Mouse (Mus musculus): Measurements from ENCODE around the gene Trim80. TPM values are rescaled to one million over a fixed set of nuclear protein-coding genes. Genes with fewer than 3 reads are reported as not detected.

The Trim80 gene
- total and polyA plus RNA-seq, 2 experiments = 0.74 to 2.0 TPM

DNA sequence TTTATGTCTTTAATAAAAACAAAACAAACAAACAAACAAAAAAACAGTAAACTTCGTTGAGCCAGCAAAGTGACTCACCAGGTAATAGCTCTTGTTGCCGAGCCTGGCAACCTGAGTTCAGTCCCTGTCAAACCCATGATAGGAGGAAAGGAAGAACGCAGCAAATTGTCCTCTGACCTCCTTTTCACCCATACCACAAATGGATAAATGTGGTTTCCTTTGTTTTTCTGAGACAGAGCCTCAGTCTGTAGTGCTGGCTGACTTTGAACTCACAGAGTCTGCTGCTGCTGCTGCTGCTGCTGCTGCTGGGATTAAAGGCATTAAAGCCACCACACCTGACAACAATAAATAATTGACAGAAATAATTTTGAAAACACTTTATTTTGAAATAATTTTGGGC, 17.3 kb upstream of the Trim80 start:
- Histone ChIP-seq H3K4me1 (ENCODE audit: control insufficient read depth, insufficient read depth, low read length) (peaks cover 13% of the 10 kb centered on the region), H3K27ac (replicated peaks; ENCODE audit: insufficient read depth, low read depth, low read length) (no peak overlapping the region), H3K9ac (ENCODE audit: low read depth, low read length) (no peak overlapping the region), H3K79me2 (ENCODE audit: control insufficient read depth, insufficient read depth, low read length) (peaks cover 6% of the 10 kb centered on the region; the same call in 1 of the 2 replicates), H3K36me3 (ENCODE audit: control insufficient read depth, insufficient read depth, low read length) (peaks cover 6% of the 10 kb centered on the region; the same call in 1 of the 2 replicates), H3K4me3 (ENCODE audit: insufficient read depth, low read depth, low read length) (no peak overlapping the region), H3K27me3 (ENCODE audit: control insufficient read depth, insufficient read depth, low read length) (no peaks in the 10 kb centered on the region)
- no peak for DNase-seq (ENCODE audit: extremely low read depth, low read depth, low spot score)
- WGBS = 86% methylated on average over 3 of the region's 3 CpGs
- TF ChIP-seq POLR2A (IDR thresholded peaks at IDR 0.05; ENCODE audit: extremely low read depth, insufficient read depth, low read length) (no peak), CTCF (IDR thresholded peaks at IDR 0.05; ENCODE audit: low read depth, low read length) (no peak)

DNA sequence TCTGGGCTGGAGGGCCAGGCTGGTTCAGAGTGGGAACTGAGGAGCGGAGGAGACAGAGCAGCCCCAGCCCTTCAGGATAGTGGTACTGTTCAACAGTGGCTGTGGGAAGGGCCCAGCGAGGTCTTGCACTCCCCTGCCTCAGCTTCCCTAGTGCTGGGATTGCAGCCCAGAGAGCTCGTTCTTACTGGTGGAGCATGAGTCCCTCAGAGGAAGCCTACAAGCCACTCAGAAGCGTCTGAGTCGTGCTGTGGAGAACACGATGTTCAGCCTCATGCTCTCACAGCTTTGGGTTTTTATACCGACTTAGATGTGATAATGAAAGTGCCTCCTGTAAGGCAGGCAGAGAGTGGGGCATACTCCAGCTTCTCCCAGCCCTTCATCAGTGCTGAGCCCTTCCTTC, 15.7 kb upstream of the Trim80 start:
- peaks cover 4% of the 10 kb centered on the region; the same call in 1 of the 2 replicates for H3K79me2 ChIP-seq (ENCODE audit: control insufficient read depth, insufficient read depth, low read length)
- TF ChIP-seq CTCF (IDR thresholded peaks at IDR 0.05; ENCODE audit: low read depth, low read length) = no peak
- no peak for TF ChIP-seq POLR2A (IDR thresholded peaks at IDR 0.05; ENCODE audit: extremely low read depth, insufficient read depth, low read length)
- H3K4me1 ChIP-seq (ENCODE audit: control insufficient read depth, insufficient read depth, low read length) = peaks cover 9% of the 10 kb centered on the region
- 88% methylated on average over 7 of the region's 7 CpGs for WGBS
- no peaks in the 10 kb centered on the region for H3K27me3 ChIP-seq (ENCODE audit: control insufficient read depth, insufficient read depth, low read length)
- no peak overlapping the region for H3K4me3 ChIP-seq (ENCODE audit: insufficient read depth, low read depth, low read length)
- H3K27ac ChIP-seq (replicated peaks; ENCODE audit: insufficient read depth, low read depth, low read length) = no peak overlapping the region
- no peak overlapping the region for H3K9ac ChIP-seq (ENCODE audit: low read depth, low read length)
- peaks cover 8% of the 10 kb centered on the region; the same call in 1 of the 2 replicates for H3K36me3 ChIP-seq (ENCODE audit: control insufficient read depth, insufficient read depth, low read length)
- no peak for DNase-seq (ENCODE audit: extremely low read depth, low read depth, low spot score)

DNA sequence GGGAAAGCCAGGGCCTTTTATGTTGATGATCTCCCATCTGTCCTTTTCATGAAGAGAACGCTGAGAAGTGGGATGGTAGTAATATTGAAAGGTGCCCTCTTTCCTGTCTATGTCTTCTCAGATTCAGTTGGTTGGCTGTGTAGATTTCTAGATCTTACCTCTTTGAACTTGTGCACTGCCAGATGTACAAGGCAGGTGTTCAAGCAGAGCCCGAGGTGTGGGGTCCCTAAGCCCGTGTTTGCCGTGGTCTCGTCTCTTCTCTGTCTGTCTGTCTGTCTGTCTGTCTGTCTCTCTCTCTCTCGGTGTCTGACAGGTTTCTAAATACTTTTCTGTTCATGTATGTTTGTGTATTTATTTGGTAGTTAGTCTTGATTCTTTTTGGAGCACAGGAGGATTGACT, 14.7 kb upstream of the Trim80 start:
- H3K27me3 ChIP-seq (ENCODE audit: control insufficient read depth, insufficient read depth, low read length) = no peaks in the 10 kb centered on the region
- DNase-seq (ENCODE audit: extremely low read depth, low read depth, low spot score) = no peak

DNA sequence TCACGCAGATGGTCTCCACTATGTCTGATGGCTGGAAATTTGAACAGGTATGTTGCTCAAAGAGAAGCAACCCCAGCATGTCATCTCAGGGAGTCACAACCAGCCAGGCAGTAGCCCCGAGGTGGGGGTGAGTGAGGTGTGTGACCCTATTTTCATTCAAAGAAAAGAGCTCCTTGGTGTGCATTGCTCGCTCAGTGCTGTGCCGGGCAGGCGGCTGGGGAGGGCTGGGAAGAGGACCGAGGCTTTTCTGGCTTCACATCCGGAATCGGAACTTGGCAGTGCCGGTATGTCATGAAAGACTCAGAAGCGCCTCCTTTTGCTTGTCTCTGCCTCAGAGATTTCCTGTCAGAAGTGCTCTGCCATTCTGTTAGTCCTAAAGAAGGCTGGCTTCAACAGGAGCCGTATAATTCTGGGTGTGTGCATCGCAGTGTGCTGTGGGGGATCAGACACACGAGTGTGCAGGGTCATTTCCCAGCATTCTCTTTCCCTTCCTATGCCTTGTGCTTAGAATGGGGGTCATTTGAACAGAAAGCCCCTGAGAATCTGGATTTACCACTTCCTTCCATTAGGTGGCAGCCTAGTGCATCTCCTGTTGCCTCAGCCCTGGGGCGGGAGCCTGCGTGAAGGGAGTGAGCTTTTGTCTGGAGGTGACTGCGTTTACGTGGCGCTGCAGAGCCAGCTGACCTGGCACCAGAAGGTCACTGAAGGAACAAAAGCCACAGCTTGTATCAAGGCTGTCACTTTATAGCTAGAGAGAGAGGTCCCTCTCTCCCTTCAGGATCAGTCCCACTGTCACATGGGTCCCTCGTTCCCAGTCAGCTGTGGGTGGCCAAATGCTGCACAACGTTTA, 12.6 kb upstream of the Trim80 start:
- H3K4me1 ChIP-seq (ENCODE audit: control insufficient read depth, insufficient read depth, low read length) = peaks cover 8% of the 10 kb centered on the region; the same call in 1 of the 2 replicates
- H3K79me2 ChIP-seq (ENCODE audit: control insufficient read depth, insufficient read depth, low read length) = no peaks in the 10 kb centered on the region
- TF ChIP-seq POLR2A (IDR thresholded peaks at IDR 0.05; ENCODE audit: extremely low read depth, insufficient read depth, low read length) = no peak
- peak; percentile 86 for TF ChIP-seq CTCF (IDR thresholded peaks at IDR 0.05; ENCODE audit: low read depth, low read length)
- DNase-seq (ENCODE audit: extremely low read depth, low read depth, low spot score) = peak; percentile 62
- 40% methylated on average over 20 of the region's 20 CpGs for WGBS
- H3K9ac ChIP-seq (ENCODE audit: low read depth, low read length) = no peak overlapping the region
- H3K27me3 ChIP-seq (ENCODE audit: control insufficient read depth, insufficient read depth, low read length) = no peaks in the 10 kb centered on the region
- H3K36me3 ChIP-seq (ENCODE audit: control insufficient read depth, insufficient read depth, low read length) = peaks cover 17% of the 10 kb centered on the region; the same call in 1 of the 2 replicates
- H3K27ac ChIP-seq (replicated peaks; ENCODE audit: insufficient read depth, low read depth, low read length) = no peak overlapping the region
- no peak overlapping the region for H3K4me3 ChIP-seq (ENCODE audit: insufficient read depth, low read depth, low read length)

More for the DNA sequence above, 14.7 kb upstream of the Trim80 start:
- peaks cover 17% of the 10 kb centered on the region; the same call in 1 of the 2 replicates for H3K36me3 ChIP-seq (ENCODE audit: control insufficient read depth, insufficient read depth, low read length)
- TF ChIP-seq POLR2A (IDR thresholded peaks at IDR 0.05; ENCODE audit: extremely low read depth, insufficient read depth, low read length) = no peak
- no peak for TF ChIP-seq CTCF (IDR thresholded peaks at IDR 0.05; ENCODE audit: low read depth, low read length)
- H3K4me1 ChIP-seq (ENCODE audit: control insufficient read depth, insufficient read depth, low read length) = peaks cover 9% of the 10 kb centered on the region
- no peak overlapping the region for H3K27ac ChIP-seq (replicated peaks; ENCODE audit: insufficient read depth, low read depth, low read length)
- H3K9ac ChIP-seq (ENCODE audit: low read depth, low read length) = no peak overlapping the region
- H3K4me3 ChIP-seq (ENCODE audit: insufficient read depth, low read depth, low read length) = no peak overlapping the region
- H3K79me2 ChIP-seq (ENCODE audit: control insufficient read depth, insufficient read depth, low read length) = peaks cover 4% of the 10 kb centered on the region; the same call in 1 of the 2 replicates
- WGBS = 91% methylated on average over 6 of the region's 6 CpGs

DNA sequence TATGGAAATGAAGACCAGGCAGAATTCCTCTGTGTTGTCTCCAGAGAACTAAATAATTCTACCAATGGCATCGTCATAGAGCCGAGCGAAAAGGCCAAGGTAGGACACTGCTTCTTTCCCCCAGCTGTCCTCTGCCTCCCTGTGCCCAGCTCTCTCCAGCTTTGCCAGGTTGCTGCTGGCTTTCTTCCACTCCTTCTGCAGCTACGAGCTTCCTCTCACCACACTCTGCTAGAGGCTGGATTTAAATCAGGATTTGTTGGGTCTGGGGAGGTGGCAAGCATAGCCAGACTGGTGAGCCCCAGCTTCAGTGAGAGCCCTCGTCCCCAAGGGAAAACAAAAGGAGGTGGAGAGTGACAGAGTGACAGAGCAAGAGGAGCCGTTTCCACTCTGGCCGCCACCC, 11.0 kb upstream of the Trim80 start:
- Histone ChIP-seq H3K79me2 (ENCODE audit: control insufficient read depth, insufficient read depth, low read length) (no peaks in the 10 kb centered on the region), H3K36me3 (ENCODE audit: control insufficient read depth, insufficient read depth, low read length) (peaks cover 16% of the 10 kb centered on the region; the same call in 1 of the 2 replicates), H3K27ac (replicated peaks; ENCODE audit: insufficient read depth, low read depth, low read length) (no peak overlapping the region), H3K27me3 (ENCODE audit: control insufficient read depth, insufficient read depth, low read length) (no peaks in the 10 kb centered on the region), H3K9ac (ENCODE audit: low read depth, low read length) (no peak overlapping the region), H3K4me3 (ENCODE audit: insufficient read depth, low read depth, low read length) (no peak overlapping the region), H3K4me1 (ENCODE audit: control insufficient read depth, insufficient read depth, low read length) (peaks cover 16% of the 10 kb centered on the region)
- no peak for TF ChIP-seq POLR2A (IDR thresholded peaks at IDR 0.05; ENCODE audit: extremely low read depth, insufficient read depth, low read length)
- TF ChIP-seq CTCF (IDR thresholded peaks at IDR 0.05; ENCODE audit: low read depth, low read length) = no peak
- no peak for DNase-seq (ENCODE audit: extremely low read depth, low read depth, low spot score)
- 86% methylated on average over 7 of the region's 7 CpGs for WGBS

DNA sequence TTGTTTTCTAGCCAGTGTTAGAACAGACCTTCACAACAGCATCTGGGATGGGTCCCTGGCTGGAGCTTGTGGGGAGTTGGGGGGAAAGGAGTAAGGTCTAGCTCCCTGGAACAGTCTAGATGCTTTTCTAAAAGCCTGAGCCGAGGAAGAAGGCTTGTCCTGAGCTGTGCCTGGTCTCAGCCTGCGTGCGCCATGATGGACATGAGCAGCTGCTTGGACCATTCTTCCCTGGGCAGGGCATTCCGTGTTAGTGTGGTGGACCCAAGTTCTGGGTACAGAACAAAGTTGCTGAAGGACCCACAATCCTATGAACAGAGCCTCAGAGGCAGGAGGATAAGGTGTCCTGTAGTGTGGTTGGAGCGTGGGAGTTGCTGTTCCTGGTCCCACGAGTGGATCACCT, 9.8 kb upstream of the Trim80 start:
- no peak for TF ChIP-seq POLR2A (IDR thresholded peaks at IDR 0.05; ENCODE audit: extremely low read depth, insufficient read depth, low read length)
- TF ChIP-seq CTCF (IDR thresholded peaks at IDR 0.05; ENCODE audit: low read depth, low read length) = no peak
- H3K36me3 ChIP-seq (ENCODE audit: control insufficient read depth, insufficient read depth, low read length) = peaks cover 16% of the 10 kb centered on the region; the same call in 1 of the 2 replicates
- H3K4me3 ChIP-seq (ENCODE audit: insufficient read depth, low read depth, low read length) = no peak overlapping the region
- H3K4me1 ChIP-seq (ENCODE audit: control insufficient read depth, insufficient read depth, low read length) = peaks cover 24% of the 10 kb centered on the region
- H3K27ac ChIP-seq (replicated peaks; ENCODE audit: insufficient read depth, low read depth, low read length) = no peak overlapping the region
- DNase-seq (ENCODE audit: extremely low read depth, low read depth, low spot score) = no peak
- H3K9ac ChIP-seq (ENCODE audit: low read depth, low read length) = no peak overlapping the region
- H3K79me2 ChIP-seq (ENCODE audit: control insufficient read depth, insufficient read depth, low read length) = no peaks in the 10 kb centered on the region
- H3K27me3 ChIP-seq (ENCODE audit: control insufficient read depth, insufficient read depth, low read length) = no peaks in the 10 kb centered on the region
- 95% methylated on average over 6 of the region's 6 CpGs for WGBS
